Mouse (Mus musculus) forebrain, embryonic 13.5 days (tissue): Measurements from ENCODE around the gene Vps13d. TPM values are rescaled to one million over a fixed set of nuclear protein-coding genes. Genes with fewer than 3 reads are reported as not detected.

Experiments
- ATAC-seq: fragments of 200-750 bp; cut with Nextera tagmentation; 2 replicates; pipeline ENCODE4 v1.8.0; 2017
- H3K27ac ChIP-seq: fragments of 300-500 bp; sonication (generic); 2 replicates; pipeline ENCODE4 v1.5.1; 2015; ENCODE audit warnings: inconsistent platforms, mild to moderate bottlenecking, moderate library complexity
- H3K27me3 ChIP-seq: fragments of 300-500 bp; sonication (generic); 2 replicates; pipeline ENCODE4 v1.6.1; 2015; ENCODE audit warnings: mild to moderate bottlenecking, inconsistent platforms
- H3K36me3 ChIP-seq: fragments of 300-500 bp; sonication (generic); 2 replicates; pipeline ENCODE4 v1.6.1; 2015; ENCODE audit warnings: mild to moderate bottlenecking, inconsistent platforms; ENCODE audit not compliant: poor library complexity, severe bottlenecking
- H3K4me1 ChIP-seq: fragments of 300-500 bp; sonication (generic); 2 replicates; pipeline ENCODE4 v1.6.1; 2015; ENCODE audit warnings: inconsistent platforms
- H3K4me2 ChIP-seq: fragments of 300-500 bp; sonication (generic); 2 replicates; pipeline ENCODE4 v1.6.1; 2015; ENCODE audit warnings: inconsistent platforms, mild to moderate bottlenecking, moderate library complexity
- H3K4me3 ChIP-seq: fragments of 300-500 bp; sonication (generic); 2 replicates; pipeline ENCODE4 v1.5.1; 2015; ENCODE audit warnings: mild to moderate bottlenecking, inconsistent platforms
- H3K9ac ChIP-seq: fragments of 300-500 bp; sonication (generic); 2 replicates; pipeline ENCODE4 v1.6.1; 2015; ENCODE audit warnings: mild to moderate bottlenecking, inconsistent platforms
- H3K9me3 ChIP-seq: fragments of 300-500 bp; sonication (generic); replicated peaks from 2 replicates; pipeline ENCODE4 v1.6.1; 2016; ENCODE audit warnings: inconsistent platforms
- WGBS: fragments of 180-500 bp; shearing (Covaris S2); methylation state at CpG from one replicate; pipeline ENCODE4 v1.1.7; 2015; 5-methylcytosine and 5-hydroxymethylcytosine counted together
- polyA plus RNA-seq: library from polyadenylated mRNA; unstranded; fragments of >200 nt; fragmentation: Nextera tagmentation; extraction: Ambion mirVana; gene quantifications from 2 replicates; pipeline ENCODE4 v1.2.1, GENCODE M21; 2015

The Vps13d gene
- polyA plus RNA-seq, 1 experiment from 2014 or later = 7.7 TPM

GRCm38 (mm10) chr4:144950327-144950711 is 244.5 kb downstream of the Vps13d start:
- H3K9ac ChIP-seq = no peak overlapping the region
- 54% methylated on average over 3 of the region's 3 CpGs for WGBS
- H3K4me1 ChIP-seq = no peaks in the 10 kb centered on the region
- H3K9me3 ChIP-seq = no peaks in the 10 kb centered on the region
- no peaks in the 10 kb centered on the region for H3K36me3 ChIP-seq
- H3K4me2 ChIP-seq = no peak overlapping the region
- no peak overlapping the region for H3K27ac ChIP-seq
- no peaks in the 10 kb centered on the region for H3K27me3 ChIP-seq
- no peak overlapping the region for H3K4me3 ChIP-seq
- no peak for ATAC-seq

GRCm38 (mm10) chr4:144949441-144950326 is 245.1 kb downstream of the Vps13d start:
- ATAC-seq = peak; percentile 71; the same call in 1 of the 2 replicates
- H3K4me1 ChIP-seq = no peaks in the 10 kb centered on the region
- no peaks in the 10 kb centered on the region for H3K36me3 ChIP-seq
- no peak overlapping the region for H3K27ac ChIP-seq
- no peaks in the 10 kb centered on the region for H3K27me3 ChIP-seq
- 15% methylated on average over 9 of the region's 9 CpGs for WGBS
- H3K9me3 ChIP-seq = no peaks in the 10 kb centered on the region
- H3K4me2 ChIP-seq = no peak overlapping the region
- H3K9ac ChIP-seq = no peak overlapping the region
- H3K4me3 ChIP-seq = no peak overlapping the region

- ATAC-seq = no peak
- H3K4me3 ChIP-seq = no peak overlapping the region
- H3K27me3 ChIP-seq = no peaks in the 10 kb centered on the region
- 74% methylated on average over 6 of the region's 6 CpGs for WGBS
- H3K27ac ChIP-seq = no peak overlapping the region
- no peak overlapping the region for H3K9ac ChIP-seq
- no peaks in the 10 kb centered on the region for H3K9me3 ChIP-seq
- H3K36me3 ChIP-seq = no peaks in the 10 kb centered on the region
- no peaks in the 10 kb centered on the region for H3K4me1 ChIP-seq
- no peak overlapping the region for H3K4me2 ChIP-seq
Observed at GRCm38 (mm10) chr4:144947738-144948390, 246.9 kb downstream of the Vps13d start.

GRCm38 (mm10) chr4:144943273-144943672 is 251.5 kb downstream of the Vps13d start:
- Histone ChIP-seq H3K4me2 (no peak overlapping the region), H3K4me3 (no peak overlapping the region), H3K4me1 (no peaks in the 10 kb centered on the region), H3K9me3 (no peaks in the 10 kb centered on the region), H3K27me3 (no peaks in the 10 kb centered on the region), H3K9ac (no peak overlapping the region), H3K36me3 (no peaks in the 10 kb centered on the region), H3K27ac (no peak overlapping the region)
- ATAC-seq = no peak
- WGBS = 87% methylated on average over 5 of the region's 5 CpGs

- H3K4me2 ChIP-seq = no peak overlapping the region
- no peaks in the 10 kb centered on the region for H3K27me3 ChIP-seq
- H3K27ac ChIP-seq = no peak overlapping the region
- H3K9ac ChIP-seq = no peak overlapping the region
- H3K36me3 ChIP-seq = no peaks in the 10 kb centered on the region
- H3K4me1 ChIP-seq = no peaks in the 10 kb centered on the region
- WGBS = 97% methylated on average over 3 of the region's 3 CpGs
- no peak overlapping the region for H3K4me3 ChIP-seq
- no peaks in the 10 kb centered on the region for H3K9me3 ChIP-seq
- no peak for ATAC-seq
Observed at GRCm38 (mm10) chr4:144942433-144942832, 252.4 kb downstream of the Vps13d start.

GRCm38 (mm10) chr4:144940796-144941462 is 253.9 kb downstream of the Vps13d start:
- Histone ChIP-seq H3K4me2 (no peak overlapping the region), H3K4me3 (no peak overlapping the region), H3K27me3 (no peaks in the 10 kb centered on the region), H3K9ac (no peak overlapping the region), H3K27ac (no peak overlapping the region), H3K9me3 (no peaks in the 10 kb centered on the region), H3K36me3 (no peaks in the 10 kb centered on the region), H3K4me1 (no peaks in the 10 kb centered on the region)
- ATAC-seq = no peak
- 87% methylated on average over 13 of the region's 13 CpGs for WGBS

GRCm38 (mm10) chr4:144939847-144940411 is 254.9 kb downstream of the Vps13d start:
- no peak for ATAC-seq
- Histone ChIP-seq H3K36me3 (no peaks in the 10 kb centered on the region), H3K27ac (no peak overlapping the region), H3K9me3 (no peaks in the 10 kb centered on the region), H3K4me1 (no peaks in the 10 kb centered on the region), H3K9ac (no peak overlapping the region), H3K4me2 (no peak overlapping the region), H3K4me3 (no peak overlapping the region), H3K27me3 (no peaks in the 10 kb centered on the region)
- WGBS = 87% methylated on average over 4 of the region's 4 CpGs

- no peaks in the 10 kb centered on the region for H3K27me3 ChIP-seq
- no peaks in the 10 kb centered on the region for H3K36me3 ChIP-seq
- no peaks in the 10 kb centered on the region for H3K9me3 ChIP-seq
- H3K27ac ChIP-seq = no peak overlapping the region
- 76% methylated on average over 3 of the region's 3 CpGs for WGBS
- H3K4me2 ChIP-seq = no peak overlapping the region
- H3K4me1 ChIP-seq = no peaks in the 10 kb centered on the region
- ATAC-seq = peak; percentile 88
- no peak overlapping the region for H3K4me3 ChIP-seq
- no peak overlapping the region for H3K9ac ChIP-seq
Observed at GRCm38 (mm10) chr4:144936563-144937154, 258.1 kb downstream of the Vps13d start.

- Histone ChIP-seq H3K27ac (no peak overlapping the region), H3K36me3 (no peaks in the 10 kb centered on the region), H3K4me1 (peaks cover 4% of the 10 kb centered on the region; the same call in 1 of the 2 replicates), H3K9me3 (no peaks in the 10 kb centered on the region), H3K4me3 (no peak overlapping the region), H3K27me3 (no peaks in the 10 kb centered on the region), H3K4me2 (no peak overlapping the region), H3K9ac (no peak overlapping the region)
- no peak for ATAC-seq
- 5% methylated on average over 1 of the region's 1 CpGs for WGBS
Observed at GRCm38 (mm10) chr4:144934501-144934900, 260.3 kb downstream of the Vps13d start.

- no peak for ATAC-seq
- Histone ChIP-seq H3K27me3 (no peaks in the 10 kb centered on the region), H3K4me1 (peaks cover 4% of the 10 kb centered on the region; the same call in 1 of the 2 replicates), H3K9ac (no peak overlapping the region), H3K27ac (no peak overlapping the region), H3K4me3 (no peak overlapping the region), H3K36me3 (no peaks in the 10 kb centered on the region), H3K4me2 (no peak overlapping the region), H3K9me3 (no peaks in the 10 kb centered on the region)
- 97% methylated on average over 7 of the region's 7 CpGs for WGBS
Observed at GRCm38 (mm10) chr4:144931167-144931566, 263.6 kb downstream of the Vps13d start.

GRCm38 (mm10) chr4:144930366-144930765 is 264.4 kb downstream of the Vps13d start:
- peaks cover 4% of the 10 kb centered on the region; the same call in 1 of the 2 replicates for H3K4me1 ChIP-seq
- peak; percentile 63; the same call in 1 of the 2 replicates for ATAC-seq
- no peaks in the 10 kb centered on the region for H3K27me3 ChIP-seq
- no peak overlapping the region for H3K4me2 ChIP-seq
- H3K9ac ChIP-seq = no peak overlapping the region
- no peak overlapping the region for H3K4me3 ChIP-seq
- H3K36me3 ChIP-seq = no peaks in the 10 kb centered on the region
- WGBS = 43% methylated on average over 10 of the region's 10 CpGs
- no peak overlapping the region for H3K27ac ChIP-seq
- H3K9me3 ChIP-seq = no peaks in the 10 kb centered on the region
